Mouse (Mus musculus) ovary, postnatal 36 days (tissue): ENCODE measurements around the gene Dhx40.

ENCODE experiments used
- DNase-seq: peaks from one replicate; pipeline ENCODE4 v3.0.0; 2022; ENCODE audit warnings: low spot score, mixed read lengths

Gene Dhx40

DNA sequence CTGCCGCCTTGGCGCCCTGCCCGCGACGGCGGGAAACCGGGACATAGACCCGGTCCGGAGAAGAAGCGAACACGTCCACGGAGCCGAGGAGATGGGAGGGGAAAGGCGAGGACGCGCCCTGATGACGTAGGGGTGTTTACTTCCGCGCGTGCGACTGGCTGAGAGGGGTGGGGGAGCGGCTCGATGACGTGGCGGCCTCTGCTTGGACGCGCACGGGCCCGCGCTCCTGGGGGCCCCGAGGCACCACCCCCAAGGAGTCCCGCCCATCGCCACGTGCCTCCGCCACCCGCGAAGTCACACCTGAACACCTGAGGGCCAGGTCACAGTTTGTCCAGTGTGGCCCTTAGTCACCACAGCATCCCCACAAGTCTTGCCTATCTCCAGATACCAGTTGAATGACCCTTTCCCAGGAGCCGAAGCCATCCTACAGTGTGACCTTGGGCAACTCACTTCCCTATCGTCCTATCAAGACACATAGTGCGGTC lies at the start of gene Dhx40:
Dhx40 (minus strand) TSS at position 242 of the 485 bp plus-strand sequence.
- peak; percentile 90 for DNase-seq

DNA sequence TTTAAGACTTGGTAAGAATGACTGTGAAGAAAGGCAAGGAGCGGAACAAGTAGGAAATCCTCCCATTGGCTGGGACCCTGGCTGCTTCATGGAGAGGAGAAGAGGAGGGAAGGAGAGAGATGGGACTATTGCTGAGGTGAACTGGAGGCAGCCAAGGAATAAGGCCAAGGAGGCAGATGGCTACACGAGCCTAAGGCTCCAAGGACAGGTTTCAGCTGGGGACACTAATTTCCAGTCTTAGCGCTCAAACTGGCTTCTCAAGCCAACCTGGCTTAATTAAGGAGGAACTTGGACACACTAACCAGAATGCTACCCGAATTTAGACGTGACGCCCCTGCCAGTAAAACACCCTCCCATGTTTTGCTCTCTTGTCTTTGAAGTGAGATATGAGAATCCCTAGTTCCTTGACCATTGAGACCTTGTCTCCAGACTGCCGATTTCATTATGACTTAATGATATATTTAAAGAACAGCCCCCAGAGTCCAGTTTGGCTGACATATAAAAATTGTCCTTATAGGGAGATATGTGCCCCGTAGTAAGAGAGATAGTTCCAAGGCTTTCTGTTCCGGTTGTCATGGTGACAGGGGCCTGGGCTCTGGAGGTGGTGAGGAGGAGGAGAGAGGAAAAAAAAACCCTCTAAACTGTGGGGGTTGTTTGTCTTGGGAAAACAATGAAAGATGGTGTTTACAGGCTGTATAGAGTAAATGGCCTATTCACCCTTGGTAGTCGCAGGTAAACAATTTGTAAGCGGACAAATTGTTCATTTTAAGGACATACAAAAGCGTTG lies 48.3 kb upstream of the Dhx40 start:
- no peak for DNase-seq

DNA sequence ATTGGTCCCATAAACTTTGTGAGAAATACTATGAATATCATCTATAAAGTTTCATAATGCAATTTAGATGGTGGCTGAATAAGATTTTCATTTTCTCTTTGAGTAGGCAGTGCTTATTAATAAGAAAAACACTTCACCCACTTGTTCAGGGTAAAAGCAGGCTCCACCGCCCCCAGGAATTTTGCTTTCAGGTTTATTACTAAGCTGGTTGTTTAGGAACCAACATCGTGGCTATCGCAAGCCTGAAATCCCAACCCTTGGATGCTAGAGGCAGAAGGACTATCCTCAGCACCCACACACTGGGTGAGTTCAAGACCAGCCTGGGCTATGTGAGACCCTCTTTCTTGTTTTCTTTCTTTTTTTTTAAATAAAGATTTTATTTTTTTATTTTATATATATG lies 45.5 kb upstream of the Dhx40 start:
- DNase-seq = no peak

DNA sequence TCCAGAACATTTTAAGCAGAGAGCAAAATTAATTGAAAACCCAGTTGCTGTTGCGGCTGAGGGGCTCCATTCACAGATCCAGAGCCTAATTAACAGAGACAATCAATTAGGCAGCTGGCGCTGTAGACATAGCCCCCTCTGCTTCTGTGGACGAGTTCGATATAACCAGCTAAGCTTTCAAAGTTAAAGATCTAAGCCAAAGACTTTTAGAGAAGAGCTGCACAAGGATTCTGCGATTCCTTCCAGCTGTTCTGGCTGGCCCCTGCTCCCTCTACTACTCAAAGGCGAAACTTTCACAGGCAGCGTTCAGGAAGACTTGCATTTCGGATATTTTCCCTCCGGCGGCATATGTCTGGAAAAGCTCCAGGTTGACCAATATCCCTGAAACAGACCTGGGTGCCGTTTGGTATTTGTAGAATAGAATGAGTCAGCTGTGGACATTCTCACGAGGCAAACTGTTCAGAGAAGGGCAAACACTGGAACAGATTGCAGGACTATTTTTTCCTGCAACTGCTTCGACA lies 45.0 kb upstream of the Dhx40 start:
- no peak for DNase-seq

DNA sequence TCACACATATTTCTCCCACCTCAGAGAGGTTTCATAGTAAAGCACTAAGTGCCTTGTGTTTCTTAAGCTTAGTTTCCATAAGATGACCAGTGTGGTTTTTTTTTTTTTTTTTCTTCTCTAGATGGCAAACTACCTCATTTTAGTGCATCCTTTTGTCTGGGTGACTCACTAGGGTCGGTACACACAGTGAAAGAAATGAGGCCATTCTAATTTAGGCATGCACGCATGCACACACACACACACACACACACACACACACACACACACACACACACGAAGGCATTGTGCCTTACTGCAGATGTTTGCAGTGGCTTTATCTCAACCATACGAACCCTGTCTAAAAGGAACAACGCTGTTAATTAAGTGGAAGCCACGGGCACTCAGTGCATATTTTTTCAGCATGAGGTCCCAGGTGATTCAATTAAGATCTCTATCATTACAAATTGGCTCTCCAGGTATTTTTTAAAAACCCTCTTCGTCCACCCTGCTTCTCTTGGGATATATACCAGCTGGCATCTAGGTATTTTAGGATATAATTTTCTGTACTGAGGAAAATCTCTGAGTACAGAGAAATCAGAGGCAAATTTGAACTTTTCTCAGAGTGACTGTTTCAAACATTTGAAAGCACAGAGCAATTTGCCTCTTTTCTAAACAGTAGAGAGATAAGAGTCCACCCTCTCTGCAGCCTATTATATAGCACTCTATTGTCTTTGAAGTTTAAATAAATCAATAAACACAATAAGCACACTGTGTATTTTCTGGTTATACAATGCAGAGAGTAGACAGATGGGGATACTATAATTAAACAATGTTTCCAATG lies 44.4 kb upstream of the Dhx40 start:
- no peak for DNase-seq

DNA sequence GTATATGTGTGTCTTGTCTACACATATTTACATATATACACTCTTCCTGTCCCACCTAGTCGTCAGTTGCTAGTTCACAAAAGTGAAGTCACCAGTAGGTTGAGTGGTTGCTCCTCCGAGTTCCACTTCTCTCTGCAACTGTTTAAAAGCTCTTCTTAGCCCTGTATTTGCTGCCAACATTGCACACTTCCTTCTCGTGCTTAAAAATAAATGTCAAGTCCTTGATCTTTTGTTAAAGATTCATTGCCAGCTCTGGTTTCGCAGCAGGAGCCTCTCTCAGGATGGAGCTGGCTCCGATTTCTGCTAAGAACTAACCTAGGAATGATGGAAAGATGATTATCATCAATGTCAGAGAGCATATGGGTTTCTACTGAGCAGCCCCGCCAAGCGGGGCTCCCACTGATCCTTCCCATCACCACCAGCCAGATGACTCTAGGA lies 43.7 kb upstream of the Dhx40 start:
- DNase-seq = no peak

DNA sequence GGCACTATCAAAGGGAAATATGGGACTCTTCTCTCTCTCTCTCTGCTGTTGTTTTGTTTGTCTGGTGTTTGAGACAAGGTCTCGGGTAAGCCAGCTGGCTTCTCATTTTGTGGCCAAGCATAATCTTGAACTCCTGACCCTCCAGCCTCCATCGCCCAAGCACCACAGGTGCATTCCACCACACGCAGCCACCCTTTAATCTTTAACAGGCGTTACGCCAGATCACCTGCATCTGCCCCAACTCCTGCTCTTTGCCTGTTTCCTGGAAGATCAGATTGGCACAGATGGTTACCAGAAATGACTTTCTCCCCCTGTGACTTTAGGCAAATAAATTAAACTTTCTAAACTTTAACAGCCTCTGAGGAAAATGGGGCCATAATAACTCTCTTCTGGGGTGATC lies 36.3 kb upstream of the Dhx40 start:
- no peak for DNase-seq

DNA sequence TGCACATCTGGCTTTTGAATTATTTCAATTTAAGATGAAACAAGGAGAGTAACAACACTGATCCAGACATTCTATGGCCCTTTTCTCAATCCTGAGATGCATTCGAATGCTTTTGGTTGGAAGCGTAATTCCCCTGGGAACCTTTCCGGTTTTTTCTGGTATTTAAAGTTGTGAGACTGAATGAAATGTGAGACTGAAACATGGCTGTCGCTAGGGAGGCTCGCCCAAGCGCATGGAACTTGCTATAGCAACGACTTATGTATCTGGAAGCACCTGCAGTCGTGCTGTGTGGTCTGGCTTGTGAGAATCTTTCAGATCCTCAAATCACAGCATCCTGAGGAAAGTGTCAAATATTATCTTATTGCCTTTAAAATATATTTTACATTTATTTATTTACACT lies 33.7 kb upstream of the Dhx40 start:
- no peak for DNase-seq

DNA sequence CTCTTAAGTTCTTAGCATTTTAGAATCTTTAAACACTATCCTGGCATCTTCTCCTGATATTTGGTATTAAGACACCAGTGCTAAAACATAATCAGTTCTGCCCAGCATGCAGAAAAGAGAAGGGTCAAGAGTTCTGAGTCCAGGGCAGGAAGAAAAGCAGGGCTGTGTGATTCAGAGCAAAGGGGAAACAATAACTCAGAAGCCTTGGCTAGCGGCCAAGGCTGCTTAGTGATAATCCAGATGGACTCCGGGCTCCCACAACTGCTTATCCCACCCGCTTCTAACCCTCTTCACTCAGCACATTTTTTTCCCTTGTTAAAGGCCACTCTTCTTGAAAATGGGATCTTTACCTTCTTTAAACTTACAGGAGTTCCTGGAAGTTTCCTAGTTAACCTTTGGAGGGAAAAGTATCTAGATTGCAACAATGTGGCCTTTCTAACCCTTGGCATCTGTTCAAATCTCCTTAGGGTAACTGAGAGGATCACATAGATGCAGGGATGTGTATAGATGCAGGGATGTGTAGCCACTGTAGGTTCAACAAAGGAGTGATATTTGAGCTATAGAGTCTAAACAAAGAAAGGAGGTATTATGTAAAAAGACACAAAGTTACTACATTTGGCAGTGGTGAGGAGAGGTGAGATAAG lies 33.1 kb upstream of the Dhx40 start:
- peak; percentile 64 for DNase-seq

DNA sequence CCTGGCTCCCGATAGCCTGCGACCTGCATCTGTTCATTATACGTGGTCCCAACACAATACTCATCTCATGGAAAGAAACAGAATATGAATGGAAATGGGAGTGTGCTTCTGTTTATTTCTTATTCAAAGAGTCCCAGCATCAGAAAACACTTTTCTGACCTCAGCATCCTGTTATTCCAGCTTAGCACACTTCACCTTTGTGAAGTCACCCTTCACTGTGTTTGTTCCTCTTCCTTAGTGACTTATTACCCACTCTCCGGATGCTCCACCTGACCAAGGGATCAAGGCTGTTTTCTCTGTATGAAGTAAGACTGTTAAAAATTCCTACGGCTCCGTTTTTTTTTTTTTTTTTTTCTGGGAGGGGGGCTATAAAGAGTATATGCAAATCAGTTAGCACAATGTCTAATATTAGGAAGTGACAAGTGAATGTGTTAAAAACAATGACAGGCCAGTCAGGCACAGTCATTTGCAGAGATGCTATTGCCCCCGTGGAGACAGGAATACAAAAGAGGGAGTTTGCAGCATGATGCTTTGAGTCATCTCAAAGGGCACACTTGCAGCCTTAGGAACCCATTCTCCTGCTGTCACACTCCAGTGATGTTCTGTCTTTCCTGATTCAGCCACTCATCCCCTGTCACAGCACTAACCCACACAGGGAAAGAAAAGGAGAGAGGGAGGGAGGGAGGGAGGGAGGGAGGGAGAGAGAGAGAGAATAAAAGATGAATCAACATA lies 32.3 kb upstream of the Dhx40 start:
- DNase-seq = no peak

DNA sequence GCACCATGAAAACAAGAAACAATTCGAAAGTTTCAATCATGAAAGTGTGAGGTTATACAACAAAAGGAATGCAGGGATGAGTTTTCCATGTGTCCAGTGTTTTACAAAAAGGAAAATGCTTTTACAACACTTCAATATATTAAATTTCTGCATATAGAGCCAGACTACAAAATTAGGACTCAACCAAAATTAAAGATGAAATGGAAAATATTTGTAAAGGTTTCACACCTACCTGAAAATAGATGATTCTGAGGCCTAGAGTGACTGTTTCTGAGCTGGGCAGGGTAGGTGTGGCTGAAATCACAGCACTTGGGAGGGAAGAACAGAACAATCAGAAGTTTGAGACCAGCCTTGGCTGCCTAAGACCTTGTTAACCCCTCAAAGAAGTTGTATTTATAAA lies 31.2 kb upstream of the Dhx40 start:
- no peak for DNase-seq

DNA sequence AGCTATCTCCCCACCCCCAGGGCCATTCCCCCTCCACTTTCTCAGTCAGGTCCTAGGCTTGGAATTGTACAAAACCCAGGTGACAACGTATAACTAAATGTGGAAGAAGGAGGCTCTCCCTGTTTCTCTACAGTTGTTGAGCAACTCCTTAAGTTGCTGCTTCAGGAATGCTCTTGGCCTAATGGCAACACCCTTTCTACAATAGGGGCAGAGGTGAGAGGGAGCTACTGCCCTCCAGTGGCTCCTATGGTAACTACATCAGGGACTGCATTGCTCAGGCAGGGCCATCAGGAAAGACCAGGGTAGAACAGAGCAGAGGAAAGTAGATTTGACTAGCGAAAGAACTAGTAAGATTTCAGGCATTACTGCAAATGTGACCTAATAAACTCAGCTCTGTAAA lies 28.8 kb upstream of the Dhx40 start:
- DNase-seq = peak; percentile 73

DNA sequence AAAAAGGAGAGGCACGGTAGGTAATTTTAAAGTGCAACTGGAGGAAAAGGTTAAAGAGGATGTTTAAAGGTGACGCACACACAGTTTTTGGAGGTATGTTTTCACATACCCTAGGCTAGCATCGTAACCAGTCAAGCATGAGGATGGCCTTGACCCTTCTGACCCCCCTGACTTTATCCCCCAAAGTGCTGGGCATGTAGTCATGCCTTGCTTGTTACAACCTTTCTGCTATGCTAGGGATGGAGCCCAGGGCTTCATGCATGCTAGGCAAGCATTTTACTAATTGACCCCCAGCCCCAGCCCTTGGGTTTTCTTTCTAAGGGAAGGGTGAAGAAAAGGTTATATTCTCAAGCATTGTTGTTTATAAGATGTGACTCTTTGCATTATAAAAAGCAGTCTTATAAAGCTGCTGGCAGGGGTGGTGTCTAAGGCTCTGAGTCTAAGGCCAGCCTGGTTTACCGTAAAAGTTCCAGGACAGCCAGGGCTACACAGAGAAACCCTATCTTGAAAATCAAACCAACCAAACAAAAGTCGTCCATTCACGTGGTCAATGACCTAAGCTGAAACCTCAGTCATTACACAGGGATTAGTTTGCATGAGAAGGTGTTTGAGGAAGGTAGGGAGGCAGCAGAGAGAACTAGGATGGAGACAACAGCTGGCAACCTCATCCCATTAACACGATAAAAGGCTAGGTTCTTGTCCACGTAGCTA lies 27.2 kb upstream of the Dhx40 start:
- no peak for DNase-seq

DNA sequence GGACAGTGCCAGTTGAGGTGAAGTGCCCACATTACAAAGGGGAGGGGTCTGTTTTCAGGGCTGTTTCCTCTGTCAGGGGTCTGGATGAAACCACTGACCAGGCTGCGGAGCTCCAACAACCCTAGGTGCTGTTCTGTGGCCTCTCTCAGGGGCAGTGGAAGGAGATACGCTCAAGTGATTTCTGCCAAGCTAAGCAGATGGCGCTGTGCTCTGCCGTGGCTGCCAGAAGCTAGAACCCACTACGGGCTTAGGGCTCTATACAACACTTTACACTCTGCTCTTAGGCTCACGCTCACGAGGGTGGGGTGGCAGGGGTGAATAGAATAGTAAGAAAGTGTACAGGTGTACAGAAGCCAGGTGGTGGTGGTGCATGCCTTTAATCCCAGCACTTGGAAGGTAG lies 26.5 kb upstream of the Dhx40 start:
- DNase-seq = no peak

DNA sequence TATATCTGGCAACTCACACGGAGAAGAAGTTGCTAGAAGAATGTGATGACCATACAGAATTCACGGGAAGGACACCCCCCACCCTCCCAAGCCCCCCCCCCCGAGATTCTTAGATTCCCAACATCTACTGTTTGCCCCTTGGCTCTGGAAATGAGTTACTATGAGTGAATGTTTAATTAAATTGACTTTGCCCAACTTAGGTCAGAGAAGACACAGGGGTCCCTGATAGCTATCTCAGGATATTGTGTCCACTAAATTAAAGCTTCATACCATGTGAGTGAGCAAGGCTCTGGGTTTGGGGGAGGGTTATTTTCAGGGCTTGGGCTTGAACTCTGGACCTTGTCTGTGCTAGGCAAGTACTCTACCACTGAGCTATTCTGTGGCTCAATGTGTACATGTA lies 25.6 kb upstream of the Dhx40 start:
- DNase-seq = no peak

DNA sequence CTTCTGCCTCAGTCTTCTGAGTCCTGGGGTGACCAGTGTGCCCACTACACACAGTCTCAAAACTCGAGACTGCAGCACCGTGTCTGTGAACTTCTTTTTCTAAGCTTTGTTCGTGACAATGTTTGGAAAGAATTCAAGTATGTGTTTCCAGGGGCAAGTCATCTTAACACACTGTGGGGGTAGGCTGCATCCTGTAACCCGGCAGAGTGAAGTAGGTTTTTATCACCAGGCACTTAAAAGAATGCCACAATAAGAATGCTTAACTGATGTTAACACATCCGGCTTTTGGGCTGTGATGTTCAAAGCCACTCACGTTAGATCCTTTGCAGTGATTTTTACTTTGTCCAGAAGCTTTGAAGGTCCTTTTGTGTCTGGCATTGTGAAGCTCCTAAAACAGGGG lies 20.9 kb upstream of the Dhx40 start:
- DNase-seq = no peak

DNA sequence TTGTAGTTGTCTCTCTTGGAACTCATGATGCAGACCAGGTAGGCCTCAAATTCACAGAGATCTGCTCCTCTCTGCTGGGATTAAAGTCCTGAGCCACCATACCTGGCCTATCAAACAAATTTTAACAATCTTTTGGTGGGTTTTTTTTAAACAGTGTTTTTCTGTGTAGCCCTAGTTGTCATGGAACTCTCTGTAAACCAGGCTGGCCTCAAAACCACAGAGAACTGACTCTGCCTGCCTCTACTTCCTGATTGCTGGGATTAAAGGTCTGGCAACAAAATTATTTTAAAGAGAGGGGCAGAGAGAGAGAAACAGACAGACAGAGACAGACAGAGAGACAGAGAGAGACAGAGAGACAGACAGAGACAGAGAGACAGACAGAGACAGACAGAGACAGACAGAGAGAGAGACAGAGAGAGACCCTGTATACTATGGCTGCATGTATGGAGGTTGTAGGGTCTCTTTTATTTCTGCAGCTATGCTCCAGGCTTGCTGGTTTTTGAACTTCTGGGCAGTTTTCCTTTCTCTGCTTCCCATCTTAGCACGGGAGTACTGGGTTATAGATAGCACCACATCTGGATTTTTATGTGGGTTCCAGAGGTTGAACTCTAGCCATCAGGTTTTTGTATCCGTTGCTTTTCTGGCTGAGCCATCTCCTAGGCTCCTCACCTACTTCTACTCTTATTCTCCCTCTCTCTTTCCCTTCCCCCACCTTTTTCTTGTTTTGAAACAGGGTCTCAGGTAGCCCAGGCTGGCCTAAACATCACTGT lies 20.1 kb upstream of the Dhx40 start:
- DNase-seq = no peak

DNA sequence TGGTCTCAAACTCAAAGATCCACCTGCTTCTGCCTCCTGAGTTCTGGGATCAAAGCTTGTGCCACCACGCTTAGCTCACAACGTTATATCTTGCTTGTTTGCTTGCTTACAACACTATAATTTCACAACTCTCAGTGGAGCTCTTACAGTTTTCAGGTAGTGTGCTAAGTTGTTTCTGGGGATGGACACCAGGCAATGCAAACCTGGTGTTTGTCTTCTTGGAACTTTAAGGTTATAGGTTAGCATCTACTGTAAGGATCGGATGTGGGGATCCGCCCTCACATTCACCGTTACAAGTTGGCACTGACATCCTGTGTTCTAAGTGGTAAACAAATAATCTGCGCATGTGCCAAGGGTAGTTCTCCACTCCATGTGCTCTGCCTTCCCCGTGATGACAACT lies 16.9 kb upstream of the Dhx40 start:
- no peak for DNase-seq

DNA sequence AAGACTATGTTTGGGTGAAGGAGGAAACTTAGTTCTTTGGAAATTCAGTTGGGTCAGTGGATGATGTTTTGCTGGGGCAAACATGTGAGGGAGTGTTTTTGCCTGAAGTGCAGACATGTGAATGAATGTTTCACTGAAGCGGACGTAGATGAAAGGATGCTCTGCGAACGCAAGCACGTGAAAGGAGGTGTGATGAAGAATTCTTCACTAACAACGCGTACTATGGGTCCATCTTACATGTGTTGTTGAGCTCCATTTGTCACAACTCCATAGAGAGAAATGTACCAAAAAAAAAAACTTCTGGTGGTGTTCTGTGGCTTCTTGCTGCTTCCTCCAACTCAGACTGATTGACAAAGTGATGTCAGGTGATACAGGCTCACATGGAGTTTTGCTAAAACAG lies 15.0 kb upstream of the Dhx40 start:
- no peak for DNase-seq

DNA sequence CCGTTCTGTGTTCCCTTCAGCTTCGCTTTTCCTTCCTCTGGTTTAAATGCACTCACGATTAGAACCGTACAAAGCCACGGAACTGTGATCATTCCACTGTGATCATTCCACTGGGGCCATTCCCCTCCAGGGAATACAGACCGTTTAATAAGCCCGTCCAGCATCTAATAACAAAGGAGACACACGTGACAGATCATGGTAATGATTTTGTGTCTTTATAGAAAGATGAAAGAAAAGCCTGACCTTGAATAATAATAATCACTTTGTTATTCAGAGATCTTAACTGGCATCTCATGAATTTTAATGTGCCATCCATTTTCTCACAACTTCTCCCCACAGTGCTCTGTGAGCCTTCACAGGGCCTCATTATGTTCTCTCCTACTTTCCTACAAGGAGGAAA lies 12.0 kb upstream of the Dhx40 start:
- DNase-seq = no peak
